Mouse (Mus musculus): Measurements from ENCODE around the gene Herpud2.

Herpud2 gene

DNA sequence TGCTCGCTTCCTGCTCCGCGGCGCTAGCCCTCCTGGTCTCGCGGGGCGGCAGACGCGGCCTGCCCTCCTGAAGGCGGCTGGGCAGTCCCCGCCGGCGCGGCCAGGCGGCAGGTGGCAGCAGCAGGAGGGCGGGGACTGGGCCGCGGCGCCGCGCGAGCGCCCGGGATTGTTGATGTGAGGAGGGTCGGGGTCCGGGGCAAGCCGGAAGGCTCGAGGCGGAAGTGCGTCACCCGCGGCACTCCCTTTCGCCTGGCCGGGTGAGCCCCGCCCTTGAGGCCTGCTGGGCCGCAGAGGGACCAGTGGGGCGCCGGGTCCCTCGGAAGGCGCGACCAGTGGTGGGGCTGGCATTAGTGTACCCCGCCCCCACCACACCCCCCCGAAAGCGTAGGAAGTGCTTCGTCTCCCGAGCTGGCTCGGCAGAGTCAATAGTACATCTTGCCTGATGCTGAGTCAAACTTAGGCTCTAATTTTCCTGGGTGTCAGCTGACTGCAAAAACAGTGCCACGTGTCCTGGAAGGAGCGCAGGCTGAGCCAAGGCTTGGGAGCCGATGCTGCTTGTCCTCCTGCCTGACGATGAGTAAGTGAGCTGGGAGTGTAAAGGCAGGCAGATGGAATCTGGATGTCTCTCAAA, at the start of gene Herpud2:
TSS of gene Herpud2 (minus strand) at position 210 of the 631 bp plus-strand sequence.
- in situ Hi-C loops (cut with MboI, MseI): loop anchor here (5.0 to 10.0 kb wide), 2 partner anchors 113 to 161 kb away; no protein-coding TSS in a partner anchor

DNA sequence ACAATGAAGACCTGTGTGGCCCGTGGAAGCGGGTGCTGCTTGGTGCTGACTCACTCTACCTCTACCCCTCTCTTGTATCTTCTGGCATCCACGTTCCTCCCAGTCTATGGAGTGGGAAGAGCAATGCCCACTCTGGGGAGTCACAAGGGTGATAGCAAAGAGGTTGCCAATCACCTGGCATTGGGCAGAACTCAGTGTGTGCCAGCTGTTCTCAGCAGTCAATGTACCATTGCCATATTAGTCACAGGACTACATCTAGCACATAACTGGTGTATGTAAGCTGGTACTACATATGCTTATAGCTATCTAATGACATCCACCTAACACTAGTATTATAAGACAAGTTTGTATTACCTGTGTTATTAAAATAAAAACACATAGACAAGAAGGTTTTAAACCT, 49.4 kb upstream of the Herpud2 start:
- in situ Hi-C loops (cut with MboI, MseI): no loop called here

DNA sequence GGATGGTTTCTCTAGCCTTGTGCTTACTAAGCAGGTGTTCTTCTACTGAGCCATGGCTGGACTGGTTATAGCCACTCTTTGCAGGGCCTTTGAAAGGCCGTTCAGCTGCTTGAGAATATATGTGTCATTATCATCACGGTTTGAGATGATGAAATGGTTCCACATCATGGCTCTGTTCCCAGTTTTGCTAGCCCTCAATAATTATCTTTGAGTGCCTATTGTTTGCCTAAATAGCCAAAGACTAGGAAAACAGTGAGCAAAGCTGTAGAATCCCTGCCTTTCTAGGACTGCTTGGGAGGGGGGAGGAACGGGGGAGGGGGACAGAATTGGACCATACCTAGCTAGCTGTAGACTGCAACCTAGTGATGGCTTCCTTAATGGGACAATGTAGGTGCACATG, 48.5 kb upstream of the Herpud2 start:
- in situ Hi-C loops (cut with MboI, MseI): no loop called here

DNA sequence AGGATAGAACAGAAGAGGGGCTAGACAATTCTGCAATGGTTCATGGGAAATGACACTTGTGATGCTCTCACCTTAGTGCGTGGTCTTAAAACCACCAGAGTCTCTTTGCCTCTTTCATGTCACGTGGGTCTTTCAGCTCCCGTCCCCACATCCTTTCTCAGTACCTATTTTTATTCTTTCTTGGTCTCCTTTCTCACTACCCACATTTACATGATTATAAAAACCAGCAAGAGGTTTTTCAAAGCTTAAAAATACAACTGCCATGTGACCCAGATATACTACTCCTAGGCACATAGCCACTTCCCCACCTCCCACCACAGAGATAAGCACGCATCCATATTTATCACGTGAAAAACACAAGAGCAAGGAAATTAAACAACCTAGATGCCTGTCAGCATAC, 45.1 kb upstream of the Herpud2 start:
- in situ Hi-C loops (cut with MboI, MseI): loop anchor here (5.0 to 25.0 kb wide), 2 partner anchors 291 to 1591 kb away; no protein-coding TSS in a partner anchor

DNA sequence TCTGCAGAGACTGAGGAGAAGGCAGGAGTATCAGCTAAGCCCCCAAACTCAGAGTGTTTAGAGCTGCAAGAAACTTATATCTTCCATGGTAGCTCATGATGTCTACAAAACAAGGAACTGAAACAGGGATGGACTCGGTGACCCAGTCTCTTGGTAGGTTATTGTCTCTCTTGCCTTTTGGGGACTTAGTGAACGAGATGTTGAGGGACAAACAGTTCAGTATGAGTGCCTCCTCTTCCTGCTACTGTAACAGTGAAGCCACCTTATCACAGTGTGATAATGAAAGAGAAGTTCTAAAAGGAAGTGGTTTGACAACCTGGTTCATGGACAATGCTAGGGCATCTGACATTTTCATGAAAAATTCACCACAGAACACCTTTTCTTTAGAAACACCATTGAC, 40.0 kb upstream of the Herpud2 start:
- in situ Hi-C loops (cut with MboI, MseI): loop anchor here (25.0 kb wide), 1 partner anchor 1596 kb away; no protein-coding TSS in a partner anchor

DNA sequence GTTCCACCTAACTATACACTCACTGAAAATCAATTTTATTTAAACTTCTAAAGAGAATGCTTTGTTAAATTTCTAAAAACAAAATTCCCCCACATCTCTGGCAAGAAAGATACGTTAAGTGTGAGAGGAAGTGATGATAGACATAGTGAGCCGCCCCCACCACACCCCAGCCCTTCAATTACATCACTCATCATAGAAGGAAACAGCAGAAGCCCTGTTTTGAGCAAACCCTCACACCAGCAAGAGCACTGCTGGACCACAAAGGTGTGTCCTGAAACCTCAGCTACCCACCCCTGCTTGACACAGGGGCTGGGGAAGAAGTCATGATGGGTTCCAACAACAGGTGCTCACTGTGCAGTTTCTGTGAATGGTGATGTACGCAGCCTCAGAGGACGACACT, 34.9 kb upstream of the Herpud2 start:
- in situ Hi-C loops (cut with MboI, MseI): loop anchor here (25.0 kb wide), 1 partner anchor 1601 kb away; no protein-coding TSS in a partner anchor

DNA sequence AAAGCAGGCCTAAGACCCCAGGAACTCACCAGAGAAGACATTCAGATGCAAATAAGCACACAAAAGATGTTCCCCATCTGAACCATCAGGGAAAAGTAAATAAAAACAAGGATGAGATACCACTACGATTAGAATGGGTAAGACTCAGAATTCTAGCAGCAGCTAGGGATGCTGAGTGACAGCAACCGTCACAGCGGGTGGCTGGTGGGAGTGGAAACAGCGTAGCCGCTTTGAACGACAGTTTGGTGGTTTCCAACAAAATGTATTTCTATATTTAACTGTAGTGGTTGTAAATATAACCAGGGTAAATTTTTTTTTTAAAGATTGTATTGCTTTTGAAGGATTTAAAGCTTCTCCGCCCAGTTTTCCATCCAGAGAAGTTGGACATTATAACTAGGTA, 34.2 kb upstream of the Herpud2 start:
- in situ Hi-C loops (cut with MboI, MseI): loop anchor here (25.0 kb wide), 1 partner anchor 1601 kb away; no protein-coding TSS in a partner anchor

DNA sequence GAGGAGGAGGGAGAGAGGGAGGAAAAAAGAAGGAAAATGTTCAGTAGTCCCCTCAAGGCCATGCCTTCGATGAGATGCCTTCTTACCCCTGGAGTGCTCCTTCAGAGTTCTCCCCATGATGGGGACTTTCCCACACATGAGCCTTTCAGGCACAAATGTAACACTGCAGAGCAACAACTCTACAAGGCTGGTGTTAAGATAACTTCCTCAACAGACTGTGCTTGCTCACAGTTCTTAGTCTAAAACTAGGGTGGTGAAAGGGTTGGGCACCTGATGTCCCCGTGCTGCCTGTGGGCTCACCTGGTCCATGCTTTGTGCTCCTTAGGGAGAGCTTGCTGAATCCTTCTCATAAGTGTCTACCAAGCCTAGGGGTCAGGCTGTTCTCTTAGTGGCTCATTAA, 33.0 kb upstream of the Herpud2 start:
- in situ Hi-C loops (cut with MboI, MseI): loop anchor here (25.0 kb wide), 1 partner anchor 1603 kb away; no protein-coding TSS in a partner anchor

DNA sequence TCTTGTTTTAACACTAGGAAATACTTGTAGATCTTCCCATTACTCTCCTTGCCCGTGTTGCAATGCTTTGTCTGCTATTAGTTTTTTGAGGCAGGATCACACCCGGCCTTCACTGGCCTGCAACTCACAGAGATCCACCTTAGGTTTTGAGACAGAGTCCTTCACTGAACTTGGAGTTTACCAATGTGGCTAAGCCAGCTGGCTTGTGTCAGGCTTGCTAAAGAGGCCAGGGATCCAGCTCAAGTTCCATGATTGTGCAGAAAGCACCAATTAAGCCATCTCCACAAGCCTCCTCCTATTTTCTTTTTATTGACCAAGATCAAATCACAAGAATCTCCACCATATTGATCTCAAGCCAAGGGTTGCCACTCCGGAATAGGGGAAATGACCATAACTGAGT, 26.4 kb upstream of the Herpud2 start:
- in situ Hi-C loops (cut with MboI, MseI): loop anchor here (5.0 to 25.0 kb wide), 3 partner anchors 64 to 1609 kb away; no protein-coding TSS in a partner anchor

DNA sequence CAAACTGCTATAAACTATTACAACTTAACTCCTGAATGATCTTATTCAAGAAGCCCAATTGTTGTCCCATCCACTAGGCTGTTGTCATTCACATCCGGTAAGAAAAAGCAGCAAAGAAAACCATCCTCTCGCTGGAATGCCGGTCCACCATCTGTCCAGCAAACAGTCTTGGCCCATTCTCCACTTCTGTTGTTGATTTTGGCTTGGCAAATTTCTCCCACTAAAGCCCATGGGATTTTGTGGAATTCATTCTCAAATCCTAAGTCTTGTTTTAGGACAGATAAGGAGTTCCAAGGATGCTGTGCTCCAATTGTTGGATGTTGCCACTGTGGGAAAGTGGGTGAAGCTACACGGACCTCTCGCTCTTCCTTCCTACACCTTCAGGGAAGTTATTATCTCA, 25.6 kb upstream of the Herpud2 start:
- in situ Hi-C loops (cut with MboI, MseI): loop anchor here (5.0 to 25.0 kb wide), 3 partner anchors 65 to 1610 kb away; no protein-coding TSS in a partner anchor

DNA sequence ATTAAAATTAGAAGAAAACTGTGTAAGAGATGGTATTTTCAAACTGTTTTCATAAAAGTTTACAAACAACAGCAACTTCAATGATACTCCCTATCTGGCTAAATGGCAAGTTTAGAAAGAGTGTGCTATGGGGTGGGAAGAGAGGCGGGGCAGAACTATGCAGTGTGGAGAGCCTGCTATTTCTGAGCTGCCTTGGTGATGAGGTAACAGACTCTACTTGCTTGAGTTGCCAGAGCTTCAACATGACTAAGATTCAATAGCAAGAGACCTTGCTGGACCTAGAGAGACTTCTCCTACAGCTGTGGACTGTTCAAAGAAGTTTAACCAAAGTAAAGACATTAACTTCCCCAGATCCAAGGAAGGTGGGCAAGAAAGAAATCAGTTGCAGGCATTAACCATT, 24.9 kb upstream of the Herpud2 start:
- in situ Hi-C loops (cut with MboI, MseI): loop anchor here (5.0 to 25.0 kb wide), 3 partner anchors 66 to 1611 kb away; no protein-coding TSS in a partner anchor

DNA sequence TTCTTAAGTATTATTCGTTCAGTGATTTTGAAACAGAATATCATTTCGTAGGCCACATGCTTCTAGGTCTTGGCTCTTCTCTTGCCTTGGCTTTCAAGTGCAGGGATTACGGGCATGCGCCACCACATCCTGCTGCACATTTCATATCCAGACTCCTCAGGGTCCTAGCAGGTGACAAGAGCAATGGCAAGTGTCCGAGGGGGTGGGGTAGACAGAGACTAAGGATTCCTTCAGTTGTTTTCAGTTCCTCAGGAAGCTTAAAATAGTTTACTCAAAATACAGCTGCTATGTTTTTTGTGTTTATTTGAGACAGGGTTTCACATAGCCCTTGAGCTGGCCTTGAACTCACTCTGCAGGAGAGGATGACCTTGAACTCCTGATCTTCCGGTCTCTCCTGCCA, 24.4 kb upstream of the Herpud2 start:
- in situ Hi-C loops (cut with MboI, MseI): loop anchor here (5.0 to 25.0 kb wide), 3 partner anchors 66 to 1611 kb away; no protein-coding TSS in a partner anchor

DNA sequence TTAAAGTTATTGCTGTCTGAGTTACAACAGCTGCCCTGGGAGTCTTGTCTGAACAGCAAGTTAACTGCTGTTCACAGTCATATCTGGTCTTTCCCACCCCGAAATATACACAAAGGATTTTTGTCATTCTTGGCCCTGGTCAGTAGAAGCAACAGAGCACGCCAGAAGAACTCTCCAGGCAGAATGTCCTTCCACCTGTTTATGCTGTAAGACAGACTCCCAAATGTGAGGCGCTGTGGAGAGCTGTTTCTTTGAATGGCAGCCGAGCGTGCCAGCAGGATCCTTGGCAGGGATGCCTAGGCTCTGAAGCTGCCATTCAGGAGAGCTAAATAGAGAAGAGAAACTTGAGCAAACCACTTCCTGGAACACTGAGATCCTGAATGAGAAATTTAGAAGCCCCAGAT, 23.4 kb upstream of the Herpud2 start:
- in situ Hi-C loops (cut with MboI, MseI): loop anchor here (5.0 to 25.0 kb wide), 3 partner anchors 67 to 1612 kb away; no protein-coding TSS in a partner anchor

DNA sequence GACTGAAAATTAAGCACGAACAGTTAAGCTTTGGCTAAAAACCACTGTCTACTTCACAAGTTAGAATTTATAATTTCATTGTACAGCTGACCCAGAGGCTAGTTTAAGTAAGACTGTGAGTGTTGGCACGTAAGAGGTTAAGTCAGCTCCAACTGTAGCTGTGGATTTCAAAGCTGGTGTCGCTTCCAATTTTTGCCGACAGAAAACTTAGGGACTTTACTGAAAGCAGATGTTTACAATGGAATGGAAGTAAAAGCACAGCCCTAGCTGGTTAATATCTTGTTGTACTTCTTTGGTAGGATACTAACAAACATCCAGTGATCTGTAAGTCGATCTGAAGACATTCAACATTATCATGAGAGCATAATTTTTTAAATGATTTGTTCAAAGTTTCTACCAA, 23.0 kb upstream of the Herpud2 start:
- in situ Hi-C loops (cut with MboI, MseI): loop anchor here (5.0 to 25.0 kb wide), 4 partner anchors 68 to 1613 kb away; no protein-coding TSS in a partner anchor

DNA sequence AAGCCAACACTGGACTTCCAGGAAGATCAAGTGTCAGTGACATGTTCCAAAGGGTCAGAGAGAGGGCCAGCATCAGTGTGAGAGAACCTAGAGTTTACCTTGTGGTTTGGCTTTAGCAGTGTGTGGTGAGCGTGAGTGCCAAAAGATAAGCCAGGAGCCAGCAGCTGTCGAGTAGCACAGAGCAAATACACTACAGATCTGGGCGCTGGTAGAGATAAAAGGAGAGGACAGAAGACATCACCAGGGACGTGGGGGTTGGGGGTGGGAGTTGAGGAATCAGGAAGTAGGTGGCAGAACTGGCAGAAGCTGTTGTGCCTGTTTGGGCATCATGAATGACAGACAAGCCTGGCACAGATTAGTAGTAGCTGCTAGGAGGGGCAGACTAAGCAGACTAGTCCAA, 21.6 kb upstream of the Herpud2 start:
- in situ Hi-C loops (cut with MboI, MseI): loop anchor here (5.0 kb wide), 1 partner anchor 94 kb away; no protein-coding TSS in a partner anchor

DNA sequence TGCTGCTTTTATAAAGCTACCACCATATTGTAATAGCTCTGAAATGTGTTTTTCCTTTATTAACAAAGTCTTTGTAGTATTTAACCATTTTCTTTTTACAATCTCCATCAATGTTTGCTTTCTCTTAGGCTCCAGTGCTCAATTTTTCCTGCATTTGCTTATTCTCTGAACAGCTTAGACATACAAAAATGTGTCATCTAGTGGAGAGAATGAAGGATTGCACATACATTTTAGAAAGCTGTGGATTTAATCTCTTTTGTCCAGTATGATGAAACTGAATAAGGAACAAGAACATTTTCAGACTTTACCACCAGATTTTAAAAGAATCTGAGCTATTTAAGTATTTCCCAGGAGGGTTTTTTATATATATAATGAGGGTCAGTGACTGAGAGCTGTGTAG, 18.0 kb upstream of the Herpud2 start:
- in situ Hi-C loops (cut with MboI, MseI): loop anchor here (5.0 kb wide), 1 partner anchor 98 kb away; no protein-coding TSS in a partner anchor

DNA sequence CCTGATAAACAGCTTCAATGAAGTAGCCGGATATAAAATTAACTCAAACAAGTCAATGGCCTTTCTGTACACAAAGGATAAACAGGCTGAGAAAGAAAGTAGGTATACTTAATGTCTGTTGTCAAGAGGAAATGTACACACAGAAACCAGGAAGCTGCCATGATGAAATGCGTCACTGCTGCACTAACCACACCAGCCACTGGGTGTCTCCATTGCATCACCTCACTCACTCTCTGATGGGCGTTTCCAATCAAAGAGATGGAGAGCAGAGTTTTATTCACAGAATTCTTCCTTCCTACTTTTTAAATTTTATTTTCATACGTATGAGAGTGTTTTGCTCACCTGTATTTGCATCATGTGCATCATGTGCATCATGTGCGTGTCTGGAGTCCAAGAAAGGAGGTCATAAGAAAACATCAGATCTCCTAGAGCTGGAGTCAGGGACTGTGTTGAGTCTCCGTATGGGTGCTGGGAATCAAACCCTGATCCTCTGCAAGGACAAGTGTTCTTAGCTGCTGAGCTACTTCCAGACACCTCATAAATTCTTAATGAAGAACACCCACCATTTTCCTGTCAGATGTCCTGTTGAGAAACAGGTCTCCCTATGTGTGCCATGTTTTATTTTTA, 16.0 kb upstream of the Herpud2 start:
- in situ Hi-C loops (cut with MboI, MseI): no loop called here

DNA sequence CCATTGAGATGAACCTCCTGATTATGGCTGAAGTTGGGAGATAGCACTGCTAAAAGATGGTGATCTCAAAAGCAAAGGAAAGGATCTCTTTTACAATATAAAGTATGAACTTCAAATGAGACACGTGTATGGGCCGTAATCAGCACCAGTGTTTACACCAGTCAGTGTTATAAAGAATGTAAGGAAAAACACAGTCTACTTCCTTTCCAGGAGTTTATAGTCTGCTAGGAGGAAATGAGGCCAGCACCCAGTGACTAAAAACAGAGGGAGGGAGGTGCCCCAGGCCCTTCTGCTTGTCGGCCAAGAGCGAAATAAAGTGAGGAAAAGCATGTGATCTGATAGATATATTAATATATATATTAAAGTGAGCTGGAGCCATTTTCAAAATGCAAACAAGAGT, 6.6 kb upstream of the Herpud2 start:
- in situ Hi-C loops (cut with MboI, MseI): loop anchor here (10.0 kb wide), 1 partner anchor 107 kb away; no protein-coding TSS in a partner anchor

DNA sequence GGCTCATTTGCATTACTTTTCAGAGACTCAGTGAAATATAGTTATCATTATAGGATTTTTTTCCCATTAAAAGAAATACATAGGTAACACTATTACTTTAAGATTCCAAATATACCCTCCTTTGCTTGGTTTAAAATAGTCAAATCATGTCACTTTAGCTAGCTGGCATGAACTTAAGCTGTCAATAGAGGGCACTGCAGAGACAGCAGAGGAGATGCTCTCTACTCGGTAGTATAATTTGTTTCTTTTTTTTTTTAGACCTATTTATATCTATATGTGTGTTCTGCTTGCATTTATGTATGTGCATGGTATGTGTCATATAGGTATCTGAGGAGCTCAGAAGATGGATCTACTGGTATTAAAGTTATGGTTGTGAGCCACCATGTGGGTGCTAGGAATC, 4.8 kb upstream of the Herpud2 start:
- in situ Hi-C loops (cut with MboI, MseI): loop anchor here (10.0 kb wide), 1 partner anchor 108 kb away; no protein-coding TSS in a partner anchor

DNA sequence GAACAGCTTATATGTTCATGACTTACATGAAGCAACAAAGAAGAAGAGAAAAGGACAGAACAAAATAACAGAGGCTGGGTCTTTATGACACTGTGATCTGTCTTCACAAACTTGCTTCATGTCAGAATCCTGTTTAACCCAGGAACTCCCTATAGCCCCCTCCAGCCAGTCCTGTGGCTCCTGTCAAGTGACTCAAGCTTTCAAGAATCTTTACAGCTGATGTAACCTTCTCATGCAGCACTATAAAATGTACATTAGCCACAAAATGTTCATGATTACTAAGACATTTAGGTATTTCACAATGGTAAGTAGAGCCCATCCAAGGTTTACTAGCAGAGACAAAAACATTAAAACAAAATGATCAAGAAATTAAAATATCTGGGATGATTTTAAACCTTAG, 1.4 kb upstream of the Herpud2 start:
- in situ Hi-C loops (cut with MboI, MseI): loop anchor here (5.0 to 10.0 kb wide), 2 partner anchors 112 to 159 kb away; no protein-coding TSS in a partner anchor

DNA sequence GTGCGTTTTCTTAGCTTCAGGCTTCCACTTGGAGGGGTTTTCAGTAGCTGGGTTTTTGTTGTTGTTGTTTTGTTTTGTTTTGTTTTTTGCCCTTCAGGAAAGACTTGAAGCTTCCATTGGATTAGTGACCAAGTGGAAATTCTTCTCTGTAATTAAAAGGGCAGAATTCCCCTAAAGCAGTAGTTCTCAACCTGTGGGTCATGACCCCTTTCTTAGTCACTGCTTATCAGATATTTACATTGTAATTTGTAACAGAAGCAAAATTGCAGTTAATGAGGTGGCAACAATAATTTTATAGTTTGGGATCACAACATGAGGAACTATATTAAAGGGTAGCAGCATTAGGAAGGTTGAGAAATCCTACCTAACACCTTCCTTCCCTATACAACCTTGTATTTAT, 837 bp upstream of the Herpud2 start:
- in situ Hi-C loops (cut with MboI, MseI): loop anchor here (5.0 to 10.0 kb wide), 2 partner anchors 112 to 160 kb away; no protein-coding TSS in a partner anchor
